Mouse (Mus musculus): Measurements from ENCODE around the gene 3110082I17Rik. TPM values are rescaled to one million over a fixed set of nuclear protein-coding genes. Genes with fewer than 3 reads are reported as not detected.
"Not testable (repeated sequence)": the region's sequence is repeated elsewhere in the genome, so short reads cannot be mapped to it uniquely, and the experiment has no call there.

3110082I17Rik gene
- polyA plus RNA-seq, 1 experiment from 2014 or later: 30.8 TPM

- 86% methylated on average over 11 of the region's 11 CpGs for WGBS
- no peaks in the 10 kb centered on the region for H3K27me3 ChIP-seq
- ATAC-seq (ENCODE audit: insufficient number of reproducible peaks, low FRiP score, low TSS enrichment, low read depth): no peak
Observed at GRCm38 (mm10) chr5:139338891-139339290, 121.4 kb downstream of the 3110082I17Rik start.

DNA sequence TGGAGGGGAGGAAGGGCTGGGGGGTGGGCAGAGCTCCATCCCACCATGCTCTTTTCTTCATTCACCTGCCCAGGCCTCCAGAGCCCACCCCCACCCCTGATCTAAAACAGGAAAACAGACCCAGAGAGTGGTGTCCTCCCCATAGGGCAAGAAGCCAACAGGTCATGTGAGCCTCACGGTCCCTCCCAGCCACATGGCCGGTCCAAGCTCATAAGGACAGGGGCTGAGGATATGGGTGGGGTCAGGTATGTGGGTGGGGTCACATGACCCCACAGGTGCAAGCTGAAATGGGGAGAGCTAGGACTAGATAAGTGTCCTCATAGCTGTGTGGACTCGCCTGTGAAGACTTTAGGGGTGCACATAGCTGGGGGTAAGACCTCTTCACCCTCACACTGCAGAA, 121.9 kb downstream of the 3110082I17Rik start:
- no peak overlapping the region for H3K4me3 ChIP-seq
- WGBS: 85% methylated on average over 3 of the region's 3 CpGs
- no peaks in the 10 kb centered on the region for H3K27me3 ChIP-seq
- peaks cover 73% of the 10 kb centered on the region for H3K36me3 ChIP-seq
- H3K4me1 ChIP-seq: peaks cover 5% of the 10 kb centered on the region
- H3K9ac ChIP-seq: no peak overlapping the region
- no peaks in the 10 kb centered on the region for H3K9me3 ChIP-seq
- no peak overlapping the region for H3K4me2 ChIP-seq
- ATAC-seq (ENCODE audit: insufficient number of reproducible peaks, low FRiP score, low TSS enrichment, low read depth): no peak
- no peak overlapping the region for H3K27ac ChIP-seq

More at GRCm38 (mm10) chr5:139338891-139339290, 121.4 kb downstream of the 3110082I17Rik start:
- Histone ChIP-seq H3K36me3 (peaks cover 73% of the 10 kb centered on the region), H3K4me2 (no peak overlapping the region), H3K27ac (no peak overlapping the region), H3K4me1 (peaks cover 8% of the 10 kb centered on the region), H3K9ac (no peak overlapping the region), H3K9me3 (no peaks in the 10 kb centered on the region), H3K4me3 (no peak overlapping the region)

- no peak for ATAC-seq (ENCODE audit: insufficient number of reproducible peaks, low FRiP score, low TSS enrichment, low read depth)
Observed at GRCm38 (mm10) chr5:139337826-139338370, 122.4 kb downstream of the 3110082I17Rik start.

GRCm38 (mm10) chr5:139335634-139336033, 124.7 kb downstream of the 3110082I17Rik start:
- 84% methylated on average over 4 of the region's 4 CpGs for WGBS
- Histone ChIP-seq H3K9me3 (no peaks in the 10 kb centered on the region), H3K27me3 (no peaks in the 10 kb centered on the region), H3K4me3 (no peak overlapping the region), H3K9ac (no peak overlapping the region), H3K4me2 (no peak overlapping the region), H3K4me1 (peaks cover 16% of the 10 kb centered on the region), H3K27ac (no peak overlapping the region), H3K36me3 (peaks cover 55% of the 10 kb centered on the region)
- ATAC-seq (ENCODE audit: insufficient number of reproducible peaks, low FRiP score, low TSS enrichment, low read depth): 0 out of 2 replicates have a peak, but pooled peaks have one; percentile 23

More at GRCm38 (mm10) chr5:139337826-139338370, 122.4 kb downstream of the 3110082I17Rik start:
- peaks cover 73% of the 10 kb centered on the region for H3K36me3 ChIP-seq
- H3K27ac ChIP-seq: no peak overlapping the region; the same call in 1 of the 2 replicates
- H3K4me1 ChIP-seq: peaks cover 4% of the 10 kb centered on the region
- no peaks in the 10 kb centered on the region for H3K9me3 ChIP-seq
- WGBS: 79% methylated on average over 13 of the region's 13 CpGs
- no peak overlapping the region for H3K9ac ChIP-seq
- H3K4me3 ChIP-seq: no peak overlapping the region
- no peak overlapping the region for H3K4me2 ChIP-seq
- no peaks in the 10 kb centered on the region for H3K27me3 ChIP-seq

DNA sequence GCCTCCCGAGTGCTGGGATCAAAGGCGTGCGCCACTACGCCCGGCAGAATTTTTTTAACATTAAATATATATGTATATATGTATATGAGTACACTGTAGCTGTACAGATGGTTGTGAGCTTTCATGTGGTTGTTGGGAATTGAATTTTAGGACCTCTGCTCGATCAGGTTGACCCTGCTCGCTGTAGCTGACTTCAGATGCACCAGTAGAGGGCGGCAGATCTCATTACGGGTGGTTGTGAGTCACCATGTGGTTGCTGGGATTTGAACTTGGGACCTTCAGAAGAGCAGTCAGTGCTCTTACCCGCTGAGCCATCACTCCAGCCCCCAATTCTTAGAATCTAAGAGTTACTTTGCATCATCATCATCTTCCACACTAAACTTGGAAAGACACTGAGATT, 125.9 kb downstream of the 3110082I17Rik start:
- 85% methylated on average over 10 of the region's 10 CpGs for WGBS
- peaks cover 42% of the 10 kb centered on the region for H3K36me3 ChIP-seq

GRCm38 (mm10) chr5:139333301-139334013, 126.9 kb downstream of the 3110082I17Rik start:
- H3K9ac ChIP-seq: no peak overlapping the region
- no peak overlapping the region for H3K27ac ChIP-seq
- no peaks in the 10 kb centered on the region for H3K27me3 ChIP-seq
- no peak overlapping the region for H3K4me3 ChIP-seq
- no peak for ATAC-seq (ENCODE audit: insufficient number of reproducible peaks, low FRiP score, low TSS enrichment, low read depth)
- no peak overlapping the region for H3K4me2 ChIP-seq
- peaks cover 33% of the 10 kb centered on the region for H3K36me3 ChIP-seq
- 60% methylated on average over 16 of the region's 16 CpGs for WGBS
- H3K4me1 ChIP-seq: peaks cover 16% of the 10 kb centered on the region
- no peaks in the 10 kb centered on the region for H3K9me3 ChIP-seq

More for the DNA sequence above, 125.9 kb downstream of the 3110082I17Rik start:
- not testable (repeated sequence) for H3K27me3 ChIP-seq; ATAC-seq (ENCODE audit: insufficient number of reproducible peaks, low FRiP score, low TSS enrichment, low read depth); H3K9ac ChIP-seq; H3K9me3 ChIP-seq; H3K4me3 ChIP-seq; H3K4me2 ChIP-seq; H3K27ac ChIP-seq
- peaks cover 16% of the 10 kb centered on the region for H3K4me1 ChIP-seq

DNA sequence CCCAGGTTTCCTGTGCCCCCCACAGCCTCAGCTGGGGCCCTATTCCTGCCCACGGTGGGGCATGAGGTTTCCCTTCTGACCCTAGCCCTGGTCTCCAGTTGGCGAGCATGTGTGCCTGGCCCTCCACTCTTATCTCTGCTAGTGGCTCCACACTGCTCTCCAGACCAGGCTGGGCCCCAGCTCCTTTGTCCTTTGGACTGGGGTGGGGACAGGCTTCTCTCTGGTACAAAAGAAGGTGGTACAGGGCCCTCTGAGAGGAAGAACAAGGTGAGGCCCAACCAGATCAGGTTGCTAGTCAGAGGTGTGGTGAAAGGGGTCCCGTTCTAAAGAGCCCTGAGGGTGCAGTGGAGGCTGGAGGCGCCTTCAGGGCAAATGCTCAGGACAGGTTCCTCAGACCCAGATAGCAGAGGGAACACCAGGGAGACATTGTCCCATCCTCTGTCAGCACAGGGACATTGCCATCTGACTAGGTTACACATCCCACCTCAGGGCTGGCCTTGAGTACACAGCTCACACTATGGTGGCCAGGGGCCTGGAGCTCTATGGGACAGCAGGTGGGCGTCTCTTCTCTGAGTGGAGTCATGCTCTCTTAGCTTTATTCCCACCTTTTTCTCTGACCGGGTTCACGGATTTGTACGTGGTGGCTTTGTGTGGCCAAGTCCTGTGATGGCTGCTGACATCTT, 127.6 kb downstream of the 3110082I17Rik start:
- Histone ChIP-seq H3K4me3 (no peak overlapping the region), H3K27me3 (no peaks in the 10 kb centered on the region), H3K9me3 (no peaks in the 10 kb centered on the region), H3K9ac (no peak overlapping the region), H3K36me3 (peaks cover 26% of the 10 kb centered on the region), H3K4me1 (peaks cover 16% of the 10 kb centered on the region; the same call in 1 of the 2 replicates), H3K4me2 (no peak overlapping the region), H3K27ac (no peak overlapping the region)
- 82% methylated on average over 8 of the region's 8 CpGs for WGBS
- ATAC-seq (ENCODE audit: insufficient number of reproducible peaks, low FRiP score, low TSS enrichment, low read depth): no peak

- no peak overlapping the region for H3K4me3 ChIP-seq
- no peak overlapping the region for H3K4me2 ChIP-seq
- ATAC-seq (ENCODE audit: insufficient number of reproducible peaks, low FRiP score, low TSS enrichment, low read depth): no peak
- H3K27ac ChIP-seq: no peak overlapping the region
- H3K36me3 ChIP-seq: peaks cover 17% of the 10 kb centered on the region
- WGBS: 16% methylated on average over 8 of the region's 8 CpGs
- no peaks in the 10 kb centered on the region for H3K9me3 ChIP-seq
- H3K4me1 ChIP-seq: peaks cover 16% of the 10 kb centered on the region; the same call in 1 of the 2 replicates
- H3K27me3 ChIP-seq: peaks cover 7% of the 10 kb centered on the region
- no peak overlapping the region for H3K9ac ChIP-seq
Observed at GRCm38 (mm10) chr5:139331742-139332141, 128.6 kb downstream of the 3110082I17Rik start.

DNA sequence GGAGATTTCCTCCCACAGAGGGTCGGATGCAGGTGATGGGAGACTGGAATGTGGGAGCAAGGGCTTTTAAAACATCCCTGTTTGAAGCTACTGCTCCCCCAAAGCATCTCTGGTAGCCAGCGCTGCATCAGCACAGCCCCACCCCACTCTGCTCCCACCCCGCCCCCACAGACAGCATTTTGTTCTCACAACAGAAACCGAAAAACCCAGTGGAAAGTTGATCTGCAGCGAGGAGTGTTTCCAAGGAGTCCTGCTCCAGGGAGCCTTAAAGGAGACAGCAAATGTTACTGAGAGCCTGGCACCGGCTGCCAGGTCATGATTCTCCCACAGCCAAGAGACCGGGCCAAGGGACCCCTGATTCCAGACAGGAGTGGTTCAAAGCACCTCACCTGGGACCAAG, 129.6 kb downstream of the 3110082I17Rik start:
- Histone ChIP-seq H3K4me2 (no peak overlapping the region), H3K9me3 (no peaks in the 10 kb centered on the region), H3K36me3 (peaks cover 8% of the 10 kb centered on the region), H3K27me3 (peaks cover 16% of the 10 kb centered on the region), H3K27ac (no peak overlapping the region), H3K4me1 (peaks cover 17% of the 10 kb centered on the region), H3K4me3 (no peak overlapping the region), H3K9ac (no peak overlapping the region)
- no peak for ATAC-seq (ENCODE audit: insufficient number of reproducible peaks, low FRiP score, low TSS enrichment, low read depth)
- WGBS: 65% methylated on average over 7 of the region's 7 CpGs

DNA sequence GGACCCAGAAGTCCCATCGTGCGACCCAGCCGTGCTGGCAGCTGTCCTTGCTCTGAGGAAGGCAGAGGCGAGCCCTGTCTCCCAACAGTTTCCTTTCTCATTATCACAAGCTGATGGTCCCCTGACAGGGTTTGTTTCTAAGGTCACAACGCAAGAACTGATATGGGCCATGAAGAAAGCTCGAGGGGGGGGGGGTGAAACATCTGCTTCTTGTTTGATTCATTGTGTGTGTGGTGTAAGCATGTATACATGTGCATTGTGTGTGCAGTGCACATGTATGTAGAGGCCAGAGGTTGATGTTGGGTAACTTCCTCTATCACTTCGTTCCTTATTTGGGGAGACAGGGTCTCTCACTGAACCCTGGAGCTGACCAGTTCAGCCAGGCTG, 132.7 kb downstream of the 3110082I17Rik start:
- Histone ChIP-seq H3K36me3 (no peaks in the 10 kb centered on the region), H3K4me2 (no peak overlapping the region), H3K4me1 (peaks cover 36% of the 10 kb centered on the region), H3K9ac (no peak overlapping the region), H3K4me3 (no peak overlapping the region), H3K27me3 (peaks cover 47% of the 10 kb centered on the region), H3K9me3 (no peaks in the 10 kb centered on the region), H3K27ac (no peak overlapping the region)
- WGBS: 67% methylated on average over 7 of the region's 7 CpGs
- no peak for ATAC-seq (ENCODE audit: insufficient number of reproducible peaks, low FRiP score, low TSS enrichment, low read depth)

- ATAC-seq (ENCODE audit: insufficient number of reproducible peaks, low FRiP score, low TSS enrichment, low read depth): no peak
- Histone ChIP-seq H3K36me3 (no peaks in the 10 kb centered on the region), H3K4me1 (peaks cover 35% of the 10 kb centered on the region), H3K27ac (no peak overlapping the region), H3K4me2 (no peak overlapping the region), H3K4me3 (no peak overlapping the region), H3K9ac (no peak overlapping the region), H3K9me3 (no peaks in the 10 kb centered on the region), H3K27me3 (peaks cover 50% of the 10 kb centered on the region)
- WGBS: 70% methylated on average over 7 of the region's 7 CpGs
Observed at GRCm38 (mm10) chr5:139326986-139327633, 133.2 kb downstream of the 3110082I17Rik start.

Measured in limb, embryonic 15.5 days (tissue).